Mouse (Mus musculus) c-Kit-positive CD71-positive TER-119-negative erythroid progenitor cells, embryonic 14.5 days (primary cell): ENCODE measurements around the gene Rnasel.
A peak's percentile ranks its signal among the peaks of the same experiment; 100 is the strongest.

Source experiments
- DNase-seq: peaks from one replicate; pipeline ENCODE4 v3.0.0-alpha.2; 2013; ENCODE audit warnings: low read depth

The Rnasel gene

DNA sequence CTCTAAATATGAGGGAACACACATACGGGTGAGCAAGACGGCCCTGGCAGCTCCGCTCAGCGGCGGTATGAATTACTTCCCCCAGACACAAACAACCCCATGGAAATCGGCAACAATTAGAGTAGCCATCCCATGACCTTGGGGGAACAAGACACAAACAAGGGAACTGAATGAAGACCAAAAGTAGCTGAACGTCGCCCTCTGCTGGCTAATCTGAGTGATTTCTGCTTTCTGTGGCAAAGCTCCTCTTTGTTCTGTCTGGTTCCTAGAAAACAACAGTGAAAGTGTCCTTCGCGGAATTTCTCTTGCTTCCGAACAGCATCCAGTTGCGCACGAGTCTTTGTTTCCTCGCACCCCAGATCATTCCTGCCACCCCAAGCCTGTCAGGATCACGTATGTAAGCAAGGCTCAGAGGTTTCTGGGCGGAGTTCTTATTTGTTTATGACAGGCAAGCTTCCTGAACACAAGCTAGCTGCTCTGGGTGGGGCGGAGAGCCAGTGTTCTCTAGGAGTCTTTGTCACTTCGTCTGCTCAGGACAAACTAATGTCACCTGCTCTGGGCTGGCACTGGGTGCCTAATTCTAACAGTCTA lies at the start of gene Rnasel:
Gene Rnasel (plus strand): TSS at position 216 of the 591 bp plus-strand sequence.
- peak; percentile 82 for DNase-seq

DNA sequence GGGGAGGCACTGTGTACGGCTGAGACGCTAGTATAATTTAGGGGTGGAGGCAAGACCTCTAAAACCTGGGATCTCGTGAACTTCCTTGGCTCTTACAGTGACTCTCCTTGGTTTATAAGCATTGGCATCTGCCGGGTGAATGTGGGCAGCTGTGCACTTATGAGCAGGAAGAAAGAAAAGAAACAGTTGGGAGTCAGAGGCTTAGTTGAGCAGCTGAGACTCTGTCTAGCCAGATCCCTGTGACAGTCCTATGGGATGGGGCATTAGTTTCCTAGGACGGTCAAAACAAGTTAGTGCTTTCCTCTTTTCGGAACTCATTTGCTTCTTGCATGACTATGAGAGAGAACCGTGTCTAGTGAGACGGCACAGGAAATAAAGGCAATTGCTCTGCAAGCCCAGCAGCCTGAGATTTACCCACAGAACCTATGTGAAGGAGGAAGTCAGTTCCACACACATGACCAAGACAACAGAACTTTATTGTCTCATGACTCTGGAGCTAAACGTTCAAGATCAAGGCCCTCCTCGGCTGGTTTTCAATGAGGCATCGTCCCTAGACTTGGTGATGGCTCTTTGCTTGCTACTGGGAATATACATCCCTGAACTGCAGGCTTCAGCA lies 48.7 kb upstream of the Rnasel start:
- no peak for DNase-seq

DNA sequence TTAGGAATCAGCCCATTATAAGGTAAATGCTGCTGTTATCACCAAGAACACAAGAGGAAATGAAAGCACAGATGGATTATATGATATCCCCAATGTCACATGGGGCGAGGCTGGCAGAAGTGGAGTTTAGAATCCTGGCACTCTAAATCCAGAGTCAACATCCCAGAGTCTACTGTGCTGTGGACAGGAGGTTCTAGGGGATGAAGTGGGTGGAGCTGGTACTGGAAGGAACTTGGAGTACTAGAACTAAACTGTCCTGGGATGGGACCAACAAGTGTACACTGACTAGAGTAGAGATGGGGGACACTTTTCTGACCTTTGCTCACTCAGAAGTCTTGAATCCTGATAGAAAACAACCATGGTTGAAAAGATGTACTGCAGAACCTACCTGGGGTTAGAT lies 47.8 kb upstream of the Rnasel start:
- DNase-seq: no peak

GRCm38 (mm10) chr1:153702166-153702852 lies 46.9 kb upstream of the Rnasel start:
- no peak for DNase-seq

DNA sequence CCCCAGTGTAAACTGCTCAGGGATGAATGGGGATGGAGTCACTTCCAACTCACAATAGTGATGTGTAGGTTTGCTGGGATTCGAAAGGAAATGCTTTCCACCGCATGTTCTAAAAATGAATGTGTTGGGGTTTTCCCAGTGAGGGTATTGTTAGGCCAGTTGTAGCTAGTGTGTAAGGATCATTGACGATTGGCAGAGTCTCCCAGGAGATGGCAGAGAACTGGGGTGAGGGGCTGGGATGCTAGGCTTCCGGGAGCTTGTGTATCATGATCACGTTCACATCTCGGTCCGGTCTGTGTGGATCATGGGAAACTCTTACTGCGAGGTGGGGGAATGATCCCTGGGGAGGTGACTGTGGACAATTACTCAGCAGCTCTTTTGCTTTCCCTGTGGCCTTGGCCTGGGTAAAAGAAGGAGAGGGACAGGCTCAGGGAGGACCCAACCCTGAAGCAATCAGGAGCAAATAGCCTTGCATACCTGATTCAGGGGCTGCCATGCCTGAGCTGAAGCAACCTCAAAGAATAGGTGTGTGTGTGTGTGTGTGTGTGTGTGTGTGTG lies 46.3 kb upstream of the Rnasel start:
- no peak for DNase-seq

DNA sequence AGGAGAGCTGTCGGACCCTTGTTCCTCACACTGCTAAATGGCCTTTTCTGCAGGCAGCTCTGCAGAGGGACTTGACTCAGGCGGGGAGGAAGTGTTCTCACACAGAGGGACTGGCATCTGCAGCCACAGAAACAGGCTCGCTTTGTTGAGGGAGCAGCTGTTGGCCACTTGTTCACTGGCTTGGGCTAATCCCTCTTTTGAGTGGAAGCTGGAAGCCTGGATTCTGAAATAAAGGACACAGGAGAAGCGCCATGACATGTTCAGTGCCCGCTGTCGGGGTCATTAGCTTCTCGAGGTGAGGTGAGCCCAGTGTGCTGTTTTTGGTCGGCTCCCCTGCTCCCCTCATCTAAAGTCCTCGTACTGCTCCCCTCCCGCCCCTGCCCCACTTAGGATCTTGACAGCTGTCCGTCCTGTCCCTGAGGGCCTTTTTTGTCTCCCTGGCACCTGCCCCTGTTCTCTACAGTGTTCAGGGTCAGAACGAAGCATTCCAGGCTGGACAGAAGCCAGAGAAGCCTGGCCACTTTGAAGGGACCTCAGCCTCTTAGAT lies 45.7 kb upstream of the Rnasel start:
- no peak for DNase-seq

DNA sequence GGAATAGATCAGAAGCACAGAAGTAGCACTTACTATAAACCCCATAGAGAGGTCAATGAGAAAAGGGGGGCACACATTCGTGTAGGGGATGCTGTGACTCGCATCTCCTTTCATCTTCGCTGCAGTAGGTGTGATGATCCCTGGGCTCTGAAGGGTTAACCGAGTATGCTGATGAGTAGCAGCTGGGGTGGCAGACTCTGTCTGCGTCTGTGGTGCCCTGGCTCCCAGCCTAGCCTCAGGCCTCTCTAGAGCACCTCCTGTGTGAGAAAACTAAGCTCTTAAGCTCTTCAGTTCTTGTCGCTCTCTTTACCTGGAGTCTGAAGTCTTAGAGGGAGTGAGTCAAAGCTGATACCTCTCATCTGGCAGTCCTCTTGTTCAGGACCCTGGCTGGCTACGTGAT lies 45.1 kb upstream of the Rnasel start:
- DNase-seq: no peak

DNA sequence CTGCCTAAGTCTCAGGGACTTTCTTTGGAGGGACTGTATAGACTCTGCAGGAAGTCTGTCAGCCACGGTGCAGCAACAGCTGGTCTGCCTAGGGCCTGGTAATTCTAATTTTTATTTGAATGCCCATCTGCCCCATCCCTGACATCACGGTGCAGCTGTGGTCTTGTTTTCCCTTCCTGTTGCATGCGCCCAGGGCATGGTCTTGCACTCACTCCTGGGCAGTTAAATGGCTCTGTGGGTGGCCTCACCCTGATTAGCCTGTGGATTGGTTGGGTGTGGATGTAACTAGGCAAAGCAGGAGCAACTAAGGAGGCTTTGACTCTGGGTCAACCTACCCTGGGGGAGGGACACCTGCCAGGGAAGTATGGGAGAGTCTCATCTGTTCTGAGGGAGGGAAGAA lies 44.2 kb upstream of the Rnasel start:
- no peak for DNase-seq

DNA sequence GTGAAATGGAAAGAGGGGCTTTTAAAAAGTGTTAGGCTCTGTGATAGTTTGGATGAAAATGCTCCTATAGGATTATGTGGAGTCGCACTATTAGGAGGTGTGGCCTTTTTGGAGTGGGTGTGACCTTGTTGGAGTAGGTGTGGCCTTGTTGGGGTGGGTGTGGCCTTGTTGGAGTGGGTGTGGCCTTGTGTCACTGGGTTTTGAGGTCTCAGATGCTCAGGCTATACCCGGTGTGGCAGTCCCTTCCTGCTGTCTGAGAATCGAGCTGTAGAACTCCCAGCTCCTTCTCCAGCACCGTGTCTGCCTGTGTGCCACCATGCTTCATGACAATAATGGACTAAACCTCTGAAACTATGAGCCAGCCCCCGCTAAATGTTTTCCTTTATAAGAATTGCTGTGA lies 40.6 kb upstream of the Rnasel start:
- DNase-seq: no peak

DNA sequence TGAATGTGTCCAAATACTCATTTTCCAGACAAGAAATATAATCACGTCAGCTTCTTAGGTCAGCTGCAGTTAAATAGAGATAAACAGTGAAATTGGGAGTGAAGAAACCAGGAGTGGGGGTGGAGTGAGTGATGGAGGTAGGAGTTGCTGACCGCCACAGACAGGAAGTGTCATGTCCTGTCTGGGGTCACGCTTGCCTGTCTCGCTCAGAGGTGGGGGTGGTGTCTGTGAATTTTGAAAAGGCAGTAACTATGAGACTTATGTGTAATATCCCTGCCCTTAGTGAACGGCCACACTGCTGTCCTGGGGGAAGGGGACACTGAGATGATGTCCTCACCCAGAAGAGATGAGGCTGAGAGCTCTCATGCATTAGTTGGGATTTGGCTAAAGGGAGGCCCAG lies 39.8 kb upstream of the Rnasel start:
- DNase-seq: no peak

DNA sequence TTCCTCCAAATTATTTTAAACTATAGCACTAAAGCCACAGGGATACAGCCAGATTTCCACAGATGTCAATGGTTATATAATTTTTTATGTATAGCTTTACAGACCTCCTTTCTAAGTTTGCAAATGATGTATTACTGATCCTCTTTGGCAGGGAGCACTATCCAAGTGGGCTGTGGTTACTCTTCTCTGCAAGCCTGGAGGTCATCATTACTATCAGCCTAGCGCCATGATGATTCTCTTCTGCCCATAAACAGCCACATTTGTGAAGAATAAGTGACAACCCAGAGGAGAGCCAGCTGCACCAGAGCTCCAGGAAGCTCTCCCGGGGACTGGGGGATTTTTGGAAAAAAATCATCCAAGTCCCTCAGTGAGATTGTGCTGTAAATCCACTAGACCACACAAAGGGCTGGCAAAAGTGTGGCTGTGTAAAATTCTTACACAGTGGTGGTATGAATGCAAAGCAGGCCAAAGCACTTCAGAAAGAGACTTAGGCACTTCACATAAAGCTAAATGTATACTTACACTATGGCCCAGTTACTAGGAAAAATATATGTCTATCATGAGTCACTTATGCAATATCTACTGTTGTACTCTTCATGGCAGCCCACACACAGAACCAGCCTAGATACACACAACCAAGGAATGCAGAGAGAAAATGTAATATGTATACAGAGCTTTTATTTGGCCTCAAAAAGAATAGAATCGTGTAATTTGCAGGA lies 37.5 kb upstream of the Rnasel start:
- DNase-seq: no peak

DNA sequence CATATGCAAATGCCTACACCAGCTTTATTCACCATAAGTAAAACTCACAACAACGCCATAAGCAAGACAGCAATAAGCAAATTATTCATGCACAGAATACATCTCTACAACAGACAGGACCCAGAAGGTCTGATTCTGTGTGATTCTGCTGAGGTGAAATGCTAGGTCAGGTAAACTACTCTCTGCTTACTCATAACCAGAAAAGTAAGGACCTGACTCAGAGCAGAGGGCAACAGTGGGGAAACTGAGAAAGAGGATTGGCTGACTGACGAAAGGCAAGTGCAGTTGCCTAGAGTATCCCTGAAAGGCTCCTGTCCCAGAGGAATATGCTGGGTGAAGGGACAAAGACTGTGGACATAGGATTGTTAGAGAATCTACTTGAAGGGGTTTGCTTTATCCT lies 36.6 kb upstream of the Rnasel start:
- no peak for DNase-seq

- DNase-seq: no peak
These were observed 31.2 kb upstream of the Rnasel start for GRCm38 (mm10) chr1:153717990-153718389.

DNA sequence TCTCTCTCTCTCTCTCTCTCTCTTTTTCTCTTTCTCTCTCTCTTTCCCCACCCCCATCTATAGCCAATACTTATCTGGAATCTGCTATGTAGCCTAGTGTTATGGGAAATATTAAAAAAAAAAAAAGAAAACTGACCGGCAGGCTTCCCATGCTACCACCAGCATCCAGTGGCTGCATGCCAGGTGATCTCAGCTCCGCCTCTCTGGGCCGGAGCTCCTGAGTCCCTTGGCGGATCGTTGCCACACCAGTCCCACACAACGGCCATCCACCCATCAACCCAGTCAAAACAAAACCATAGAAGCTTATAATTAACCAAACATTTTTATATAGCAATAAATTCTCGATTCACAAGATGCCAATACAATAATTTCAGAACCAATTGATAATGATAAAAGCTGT lies 28.3 kb upstream of the Rnasel start:
- no peak for DNase-seq

- no peak for DNase-seq
These were observed 27.5 kb upstream of the Rnasel start for GRCm38 (mm10) chr1:153721565-153722310.

DNA sequence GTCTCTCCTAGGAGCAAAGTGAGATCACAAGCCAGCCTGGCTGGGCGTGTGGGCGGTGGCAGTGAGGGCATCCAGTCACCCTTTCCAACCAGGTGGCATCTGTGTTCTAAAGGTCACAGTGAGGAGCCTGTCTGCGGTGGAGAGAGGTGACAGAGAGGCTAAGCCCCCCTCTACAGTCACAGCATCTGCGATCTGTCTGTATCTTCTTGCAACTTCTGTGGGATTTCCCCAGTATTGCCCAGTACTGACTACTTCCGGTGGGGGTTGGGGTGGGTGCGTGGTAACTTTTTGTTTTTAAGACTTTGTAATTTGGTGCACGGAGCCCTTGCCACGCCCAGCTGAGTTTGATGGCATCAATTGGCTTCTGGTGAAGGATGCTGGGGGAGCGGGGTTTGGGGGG lies 25.8 kb upstream of the Rnasel start:
- no peak for DNase-seq

GRCm38 (mm10) chr1:153726636-153727035 lies 22.6 kb upstream of the Rnasel start:
- no peak for DNase-seq

DNA sequence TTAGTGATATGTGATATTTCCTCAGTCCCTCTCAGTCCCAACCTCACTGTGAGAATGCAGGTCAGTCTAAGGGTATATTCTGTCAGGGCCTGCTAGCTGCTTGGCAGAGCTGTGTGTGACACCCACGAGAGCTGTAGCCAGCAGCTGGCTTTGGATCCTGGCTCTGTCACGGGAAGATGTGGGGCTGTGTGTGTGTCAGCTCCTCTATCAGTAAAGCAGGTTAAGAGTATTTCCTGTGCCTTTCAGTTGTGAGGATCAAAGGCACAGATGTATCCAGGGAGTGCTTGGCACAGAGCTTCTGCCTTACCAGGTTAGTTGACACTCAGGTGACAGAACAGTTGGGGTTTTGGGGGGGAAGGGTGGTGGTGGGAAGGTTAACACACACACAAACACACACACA lies 19.4 kb upstream of the Rnasel start:
- DNase-seq: no peak

DNA sequence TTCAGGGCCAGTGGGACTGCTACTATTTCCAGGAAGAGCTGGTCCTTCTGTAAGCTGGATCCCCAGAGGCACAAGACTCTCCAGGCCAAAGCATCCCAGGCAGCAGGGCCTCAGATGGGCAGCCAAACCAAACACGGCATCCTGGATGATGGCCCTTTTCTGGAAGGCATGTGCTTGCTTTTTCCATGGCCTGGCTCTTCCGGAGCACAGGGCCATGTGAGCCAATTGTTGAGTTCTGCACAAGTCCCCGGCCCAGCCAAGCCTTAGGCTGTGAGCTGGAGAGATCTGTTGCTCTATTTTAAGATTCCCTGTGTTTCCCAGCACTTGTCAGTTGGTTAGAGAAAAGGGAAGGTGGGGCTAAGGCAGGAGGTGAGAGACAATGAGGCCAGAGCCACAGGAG lies 18.6 kb upstream of the Rnasel start:
- no peak for DNase-seq

DNA sequence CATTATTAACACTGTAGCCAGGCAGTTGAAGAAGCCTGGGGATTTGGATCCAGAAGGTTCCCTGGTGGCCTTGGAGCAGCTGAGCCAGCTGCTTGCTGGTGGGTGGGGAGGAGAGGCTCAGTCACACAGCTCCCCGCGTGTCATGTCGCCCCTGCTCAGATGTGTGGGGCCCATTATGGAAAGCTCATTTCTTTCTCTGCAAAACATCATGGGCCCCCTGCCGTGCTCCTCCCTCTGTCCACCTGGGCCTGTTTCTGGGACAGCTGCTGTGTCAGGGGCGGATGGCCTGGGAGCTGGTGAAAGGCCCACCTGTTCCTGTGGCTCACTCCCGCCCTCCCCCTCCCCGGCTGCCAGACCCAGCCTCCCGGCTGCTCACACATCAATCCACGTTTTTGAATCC lies 16.0 kb upstream of the Rnasel start:
- no peak for DNase-seq

GRCm38 (mm10) chr1:153734866-153735265 lies 14.4 kb upstream of the Rnasel start:
- DNase-seq: no peak

GRCm38 (mm10) chr1:153736096-153736495 lies 13.1 kb upstream of the Rnasel start:
- no peak for DNase-seq
